Comparison of ENCODE assay signal across 8 mouse cellular contexts in genomic region chr1:138637850-138638249, GRCm38 (mm10). TPM values are rescaled to one million over a fixed set of nuclear protein-coding genes. Genes with fewer than 3 reads are reported as not detected.
DNase-seq lines count a peak whose midpoint lies in the region; TF ChIP-seq lines count a peak whose summit lies in the region.

No protein-coding gene starts in this region.

- intact Hi-C loops in gastrocnemius, adult 2 months (cut with DNase I) = loop anchor here (1.0 to 10.0 kb wide), 3 partner anchors 80 to 309 kb away; no protein-coding TSS in a partner anchor

- no peak overlapping the region for H3K4me3 ChIP-seq in gastrocnemius, adult 2 months
- H3K4me3 ChIP-seq in testis, adult 2 months (ENCODE audit: control insufficient read depth, low read depth, low read length) = no peak overlapping the region
- no peak overlapping the region for H3K4me3 ChIP-seq in embryonic facial prominence, embryonic 10.5 days

- H3K27me3 ChIP-seq in testis, adult 2 months (ENCODE audit: control insufficient read depth, insufficient read depth, low read length) = no peaks in the 10 kb centered on the region
- H3K27me3 ChIP-seq in embryonic facial prominence, embryonic 10.5 days (replicated peaks; ENCODE audit: low read depth, poor library complexity, severe bottlenecking) = no peaks in the 10 kb centered on the region

- TF ChIP-seq POLR2A in testis, adult 2 months (IDR thresholded peaks at IDR 0.05; ENCODE audit: control insufficient read depth, low read depth, low read length) = no peak

- H3K4me1 ChIP-seq in testis, adult 2 months (ENCODE audit: control insufficient read depth, insufficient read depth, low read length) = no peaks in the 10 kb centered on the region
- no peaks in the 10 kb centered on the region for H3K4me1 ChIP-seq in embryonic facial prominence, embryonic 10.5 days

- H3K36me3 ChIP-seq in testis, adult 2 months (ENCODE audit: control insufficient read depth, insufficient read depth, low read length) = no peaks in the 10 kb centered on the region
- H3K36me3 ChIP-seq in embryonic facial prominence, embryonic 10.5 days (replicated peaks) = no peaks in the 10 kb centered on the region

- DNase-seq in gastrocnemius, adult 2 months = peak; percentile 56
- no peak for DNase-seq in gastrocnemius, adult 8-10 months (ENCODE audit: low spot score in 2 of 2)
- no peak for DNase-seq in testis, postnatal 14 days (ENCODE audit: low spot score)
- DNase-seq in kidney, postnatal 10 days = peak; percentile 64
- no peak for DNase-seq in c-Kit-positive CD71-positive TER-119-positive erythroid progenitor cells, embryonic 14.5 days (ENCODE audit: low spot score)
- no peak for DNase-seq in right cerebral cortex, postnatal 25 days
- DNase-seq in embryonic facial prominence, embryonic 10.5 days (ENCODE audit: low spot score) = no peak

- H3K27ac ChIP-seq in gastrocnemius, adult 2 months = no peak overlapping the region
- no peak overlapping the region for H3K27ac ChIP-seq in testis, adult 2 months (ENCODE audit: control insufficient read depth, insufficient read depth, low read depth, low read length)
- no peak overlapping the region for H3K27ac ChIP-seq in embryonic facial prominence, embryonic 10.5 days (replicated peaks)

- TF ChIP-seq CTCF in gastrocnemius, adult 2 months (IDR thresholded peaks at IDR 0.05) = peak; percentile 83
- TF ChIP-seq CTCF in testis, adult 2 months (IDR thresholded peaks at IDR 0.05; ENCODE audit: control insufficient read depth, insufficient read depth, insufficient replicate concordance, low read depth, low read length) = peak; percentile 5; the same call in 1 of the 2 replicates

- no peaks in the 10 kb centered on the region for H3K9me3 ChIP-seq in embryonic facial prominence, embryonic 10.5 days

RNA-seq across cellular contexts. Expression of gene Nek7, which starts 17.9 kb away (rescaled TPM):
- total RNA-seq in gastrocnemius, adult 2 months (2021) = 100 to 1,000 TPM in 1 of 2 experiments, 10 to 100 TPM in 1; 97.8 to 113 TPM
- total RNA-seq in gastrocnemius, adult 8-10 months (2022) = 100 to 1,000 TPM; 119 to 137 (median 125) TPM
- polyA plus RNA-seq in testis, adult 2 months (2012; rRNA removed) = 1.3 and 1.7 TPM in 2 replicates
- polyA plus RNA-seq in embryonic facial prominence, embryonic 10.5 days (2016; fragmentation: Nextera tagmentation; extraction: Ambion mirVana) = 23.1 and 23.9 TPM in 2 replicates

Comparison
In these comparisons a context has a peak if more than half of its experiments do, and no peak if none do; other contexts are left out.
1. DNase-seq: peak in gastrocnemius, adult 2 months (single experiment) and kidney, postnatal 10 days (single experiment); none in gastrocnemius, adult 8-10 months (0 of 2), testis, postnatal 14 days (single experiment), c-Kit-positive CD71-positive TER-119-positive erythroid progenitor cells, embryonic 14.5 days (single experiment), right cerebral cortex, postnatal 25 days (single experiment) and embryonic facial prominence, embryonic 10.5 days (single experiment).